Mouse (Mus musculus) MEL (cell line): ENCODE measurements around the gene Gm13288.

Experiments
- CHD1 ChIP-seq: IDR thresholded peaks from 2 replicates; pipeline ENCODE4 v1.6.1; 2012; ENCODE audit warnings: low read depth, mild to moderate bottlenecking, inconsistent platforms, low read length, improper control_type of control experiment
- CHD2 ChIP-seq: IDR thresholded peaks from 2 replicates; pipeline ENCODE4 v1.6.1; 2011; ENCODE audit warnings: low read length, improper control_type of control experiment
- CTCF ChIP-seq, 3 experiments: IDR thresholded peaks in 2 of 3; conservative IDR thresholded peaks in 1 of 3; 2 replicates each; pipeline ENCODE4 v1.5.1; 2011 to 2012; ENCODE audit warnings: low read length in 3 of 3, low read depth in 2 of 3, mild to moderate bottlenecking in 2 of 3, improper control_type of control experiment in 1 of 3, inconsistent platforms in 1 of 3, mixed read lengths in 1 of 3, moderate library complexity in 1 of 3; ENCODE audit not compliant: control insufficient read depth in 1 of 3, insufficient read depth in 1 of 3, poor library complexity in 1 of 3, severe bottlenecking in 1 of 3
- EP300 ChIP-seq, 2 experiments: IDR thresholded peaks; 2 replicates each; pipeline ENCODE4 v1.6.1; 2011; ENCODE audit warnings: improper control_type of control experiment in 2 of 2, low read length in 2 of 2, low read depth in 1 of 2, mild to moderate bottlenecking in 1 of 2
- GATA1 ChIP-seq: IDR thresholded peaks from 2 replicates; pipeline ENCODE4 v1.6.1; 2011; ENCODE audit warnings: low read depth, low read length, improper control_type of control experiment
- MXI1 ChIP-seq: IDR thresholded peaks from 2 replicates; pipeline ENCODE4 v1.6.1; 2011; ENCODE audit warnings: mild to moderate bottlenecking, low read depth, low read length, improper control_type of control experiment
- MYB ChIP-seq: IDR thresholded peaks from 2 replicates; pipeline ENCODE4 v1.6.1; 2011; ENCODE audit warnings: mild to moderate bottlenecking, low read depth, low read length, improper control_type of control experiment
- MYC ChIP-seq: IDR thresholded peaks from 2 replicates; pipeline ENCODE4 v1.6.1; 2011; ENCODE audit warnings: low read depth, mild to moderate bottlenecking, low read length, improper control_type of control experiment, moderate library complexity
- POLR2A ChIP-seq, 2 experiments: IDR thresholded peaks; 2 replicates each; pipeline ENCODE4 v1.6.1; 2011 to 2012; ENCODE audit warnings: low read length in 2 of 2, mild to moderate bottlenecking in 2 of 2, control low read depth in 1 of 2, improper control_type of control experiment in 1 of 2, low read depth in 1 of 2, moderate library complexity in 1 of 2; ENCODE audit not compliant: control insufficient read depth in 1 of 2, insufficient read depth in 1 of 2, poor library complexity in 1 of 2
- RCOR1 ChIP-seq: IDR thresholded peaks from 2 replicates; pipeline ENCODE4 v1.6.1; 2012; ENCODE audit warnings: low read depth, mild to moderate bottlenecking, inconsistent platforms, low read length, improper control_type of control experiment
- USF1 ChIP-seq: IDR thresholded peaks from 2 replicates; pipeline ENCODE4 v1.6.1; 2014; ENCODE audit warnings: low read depth, mild to moderate bottlenecking, inconsistent platforms, low read length, improper control_type of control experiment, moderate library complexity

- no peak for TF ChIP-seq RCOR1
- no peak for TF ChIP-seq CHD2
- TF ChIP-seq POLR2A (IDR thresholded peaks at IDR 0.05; ENCODE audit: control insufficient read depth in 1 of 2, insufficient read depth in 1 of 2, low read depth in 1 of 2, low read length in 2 of 2, poor library complexity in 1 of 2), result no peak
- no peak for TF ChIP-seq CTCF (IDR thresholded peaks at IDR 0.05 in 2 of 3, conservative IDR thresholded peaks at IDR 0.05 in 1 of 3; ENCODE audit: control insufficient read depth in 1 of 3, insufficient read depth in 1 of 3, low read depth in 2 of 3, low read length in 3 of 3, poor library complexity in 1 of 3, severe bottlenecking in 1 of 3)
- TF ChIP-seq USF1, result no peak
- TF ChIP-seq MYB, result no peak
- TF ChIP-seq MXI1, result no peak
- no peak for TF ChIP-seq GATA1
- TF ChIP-seq EP300 (IDR thresholded peaks at IDR 0.05; ENCODE audit: low read depth in 1 of 2, low read length in 2 of 2), result no peak
- TF ChIP-seq CHD1, result no peak
- no peak for TF ChIP-seq MYC
Observed at GRCm38 (mm10) chr4:88819659-88820058, 14.3 kb downstream of the Gm13288 start, which contains the start of gene Ifna11.
